ENCODE assay signal across 26 mouse cellular contexts in the genomic region with DNA sequence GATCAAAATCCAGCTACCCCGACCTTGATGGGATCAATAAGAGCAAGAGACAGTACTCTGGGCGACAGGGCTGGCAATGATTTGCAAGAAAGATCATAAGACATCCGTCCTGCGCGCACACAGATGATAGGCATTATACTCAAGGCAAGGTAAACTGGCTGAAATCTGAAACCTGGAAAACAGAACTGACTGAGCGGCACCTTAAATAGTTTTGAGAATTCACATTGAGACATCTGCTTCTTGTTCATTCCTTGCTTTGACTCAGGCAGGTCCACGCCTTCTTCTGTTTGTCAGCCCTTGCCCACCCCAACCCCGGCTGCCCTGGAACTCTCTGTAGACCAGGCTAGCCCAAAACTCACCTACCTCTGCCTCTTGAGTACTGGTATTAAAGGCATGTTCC.
"Had no signal": no experiment of that assay in that cellular context is flagged by ENCODE, and none has a peak within 500 bp of the region (broad histone marks: within the 10 kb centered on the region; RNA-seq: fewer than 3 reads in every experiment).

No protein-coding gene starts in this region.

- H3K4me3 ChIP-seq: gastrocnemius, adult 2 months; heart, adult 2 months; heart, embryonic 12.5 days; hindbrain, embryonic 10.5 days; hindbrain, embryonic 12.5 days; kidney, embryonic 15.5 days; limb, embryonic 13.5 days; limb, embryonic 15.5 days; liver, embryonic 12.5 days had no signal

- H3K9ac ChIP-seq: heart, embryonic 12.5 days; hindbrain, embryonic 12.5 days; hindbrain, embryonic 14.5 days; kidney, embryonic 15.5 days; limb, embryonic 13.5 days; limb, embryonic 15.5 days; liver, embryonic 12.5 days; liver, embryonic 14.5 days had no signal

- H3K4me2 ChIP-seq: heart, embryonic 12.5 days; hindbrain, embryonic 12.5 days; hindbrain, embryonic 14.5 days; kidney, embryonic 15.5 days; limb, embryonic 13.5 days; limb, embryonic 15.5 days; liver, embryonic 12.5 days had no signal

- DNase-seq: gastrocnemius, adult 2 months; gastrocnemius, postnatal 10 days; gastrocnemius, postnatal 25 days; heart, adult 2 months; heart, postnatal 10 days; heart, postnatal 4 days; kidney, adult 11 months; kidney, adult 2 months; kidney, adult 9 months; kidney, postnatal 14 days; kidney, postnatal 36 days; layer of hippocampus, adult 9-11 months; layer of hippocampus, postnatal 36 days; left cerebral cortex, postnatal 4 days had no signal

- ATAC-seq: hindbrain, postnatal 0 days; intestine, embryonic 16.5 days; liver, embryonic 12.5 days had no signal

- H3K27ac ChIP-seq: hindbrain, embryonic 10.5 days; hindbrain, embryonic 12.5 days; hindbrain, embryonic 14.5 days; hindbrain, postnatal 0 days; kidney, embryonic 15.5 days; kidney, postnatal 0 days; limb, embryonic 13.5 days; limb, embryonic 15.5 days; liver, embryonic 12.5 days; liver, embryonic 14.5 days had no signal

- H3K9me3 ChIP-seq: heart, embryonic 12.5 days; hindbrain, embryonic 10.5 days; hindbrain, embryonic 12.5 days; kidney, embryonic 15.5 days; limb, embryonic 13.5 days; limb, embryonic 15.5 days; liver, embryonic 12.5 days had no signal

- H3K4me1 ChIP-seq: hindbrain, embryonic 10.5 days; hindbrain, embryonic 12.5 days; kidney, embryonic 15.5 days; limb, embryonic 13.5 days; limb, embryonic 15.5 days; liver, embryonic 12.5 days had no signal

- H3K27me3 ChIP-seq: heart, embryonic 12.5 days; hindbrain, embryonic 12.5 days; kidney, embryonic 15.5 days; limb, embryonic 13.5 days; limb, embryonic 15.5 days; liver, embryonic 12.5 days had no signal
